ENCODE assay signal across 8 mouse cellular contexts in the genomic region with DNA sequence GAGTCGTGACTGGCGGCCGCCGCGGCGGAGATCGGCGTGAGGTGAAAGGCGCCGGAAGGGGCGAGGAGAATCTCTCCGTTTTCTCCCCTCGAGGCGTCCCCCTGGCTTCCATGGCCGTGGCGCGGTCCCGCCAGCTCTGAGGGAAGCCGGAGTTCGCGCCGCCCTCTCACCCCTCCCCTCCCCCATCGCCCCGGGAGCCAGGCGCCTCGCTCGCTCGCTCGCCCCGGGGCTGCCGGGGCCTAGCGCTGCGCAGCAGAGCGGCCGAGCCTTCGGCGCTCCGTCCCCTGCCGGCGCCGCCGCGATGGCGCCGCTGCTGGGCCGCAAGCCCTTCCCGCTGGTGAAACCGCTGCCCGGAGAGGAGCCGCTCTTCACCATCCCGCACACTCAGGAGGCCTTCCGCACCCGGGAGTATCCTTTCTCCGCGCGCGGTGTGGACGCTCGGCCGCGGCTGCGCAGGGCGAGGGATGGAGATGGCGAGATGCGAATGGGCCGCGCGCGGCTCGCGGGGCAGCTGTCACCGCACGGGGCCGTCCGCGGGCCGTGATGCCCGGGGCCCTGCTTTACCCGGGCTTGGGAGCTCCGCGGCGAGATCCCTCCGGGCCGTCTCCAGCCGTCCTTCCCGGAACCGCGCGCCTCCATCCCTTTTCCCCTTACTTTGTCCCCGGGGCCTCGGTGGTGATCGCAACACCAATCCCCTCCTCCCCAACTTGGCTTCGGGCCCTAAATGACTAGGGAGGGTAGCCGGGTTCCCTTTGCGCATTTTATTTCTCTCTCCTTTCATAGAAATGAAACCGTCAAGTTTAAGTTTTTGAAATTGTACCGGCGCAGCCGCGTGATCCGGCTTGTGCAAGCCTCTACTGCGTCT. TPM values are rescaled to one million over a fixed set of nuclear protein-coding genes. Genes with fewer than 3 reads are reported as not detected.
DNase-seq lines count a peak whose midpoint lies in the region; ATAC-seq and TF ChIP-seq lines count a peak whose summit lies in the region.

No protein-coding gene starts in this region.

- peak overlapping the region; percentile 97 for H3K4me3 ChIP-seq in G1E (ENCODE audit: low read depth, low read length)
- peak overlapping the region; percentile 100 for H3K4me3 ChIP-seq in intestine, postnatal 0 days (ENCODE audit: low read depth, low read length)
- peak overlapping the region; percentile 95 for H3K4me3 ChIP-seq in lung, embryonic 15.5 days

- H3K4me2 ChIP-seq in intestine, postnatal 0 days (replicated peaks; ENCODE audit: low read depth), result peak overlapping the region; percentile 78
- H3K4me2 ChIP-seq in lung, embryonic 15.5 days, result peak overlapping the region; percentile 66

- no peaks in the 10 kb centered on the region for H3K27me3 ChIP-seq in G1E (ENCODE audit: insufficient read depth, low read length)
- no peaks in the 10 kb centered on the region for H3K27me3 ChIP-seq in intestine, postnatal 0 days (replicated peaks; ENCODE audit: control insufficient read depth, insufficient read depth, low read length)
- H3K27me3 ChIP-seq in lung, embryonic 15.5 days, result no peaks in the 10 kb centered on the region

- WGBS in intestine, postnatal 0 days, result under 1% methylated on average over 94 of the region's 102 CpGs
- WGBS in lung, embryonic 15.5 days, result under 1% methylated on average over 94 of the region's 102 CpGs

- peaks cover 6% of the 10 kb centered on the region for H3K9me3 ChIP-seq in G1E (replicated peaks)
- no peaks in the 10 kb centered on the region for H3K9me3 ChIP-seq in intestine, postnatal 0 days (ENCODE audit: control insufficient read depth)
- H3K9me3 ChIP-seq in lung, embryonic 15.5 days, result no peaks in the 10 kb centered on the region

- no peak for ATAC-seq in G1E (ENCODE audit: extremely low read depth, insufficient number of reproducible peaks, low FRiP score, poor library complexity, severe bottlenecking)
- peak; percentile 24; the same call in 1 of the 2 replicates for ATAC-seq in granulocyte monocyte progenitor cell, adult 5-6 weeks (replicated peaks; ENCODE audit: poor library complexity, severe bottlenecking)
- peak; percentile 42 for ATAC-seq in intestine, postnatal 0 days
- ATAC-seq in lung, embryonic 15.5 days (ENCODE audit: borderline replicate concordance, extremely low read depth, low FRiP score, low TSS enrichment), result peak; percentile 75

- peak overlapping the region; percentile 94 for H3K27ac ChIP-seq in intestine, postnatal 0 days (ENCODE audit: low read depth, low read length)
- H3K27ac ChIP-seq in lung, embryonic 15.5 days, result peak overlapping the region; percentile 97

- H3K9ac ChIP-seq in intestine, postnatal 0 days (ENCODE audit: low read depth, low read length), result peak overlapping the region; percentile 94
- peak overlapping the region; percentile 99 for H3K9ac ChIP-seq in lung, embryonic 15.5 days

- H3K36me3 ChIP-seq in G1E (replicated peaks), result peaks cover 46% of the 10 kb centered on the region
- H3K36me3 ChIP-seq in intestine, postnatal 0 days (ENCODE audit: control insufficient read depth, insufficient read depth), result no peaks in the 10 kb centered on the region; the same call in none of the 2 replicates
- 0 out of 2 replicates have a peak, but pooled peaks cover 11% of the 10 kb centered on the region for H3K36me3 ChIP-seq in lung, embryonic 15.5 days

- TF ChIP-seq CTCF in G1E (IDR thresholded peaks at IDR 0.05; ENCODE audit: low read depth, low read length), result no peak
- TF ChIP-seq CTCF in intestine, postnatal 0 days (IDR thresholded peaks at IDR 0.05; ENCODE audit: low read depth), result no peak

- peaks cover 32% of the 10 kb centered on the region for H3K4me1 ChIP-seq in G1E (ENCODE audit: insufficient read depth, low read depth, low read length)
- peaks cover 6% of the 10 kb centered on the region; the same call in 1 of the 2 replicates for H3K4me1 ChIP-seq in intestine, postnatal 0 days (replicated peaks; ENCODE audit: control insufficient read depth, insufficient read depth, low read length)
- peaks cover 31% of the 10 kb centered on the region for H3K4me1 ChIP-seq in lung, embryonic 15.5 days

- DNase-seq in 416B (ENCODE audit: low read depth), result peak; percentile 39
- peak; percentile 18 for DNase-seq in G1E (ENCODE audit: low spot score)
- peak; percentile 63 to 70 for DNase-seq in cerebellum, postnatal 14 days
- peak; percentile 38 to 40 for DNase-seq in right cerebral cortex, adult 2 months (ENCODE audit: low spot score in 2 of 2)
- no peak for DNase-seq in MN1 (ENCODE audit: low spot score)

RNA-seq across cellular contexts. Expression of a gene that starts 0.5 kb away (rescaled TPM):
- 223 and 232 TPM in 2 replicates for total RNA-seq in G1E (2014; fragmentation: Nextera tagmentation)
- total RNA-seq in G1E (2017), result 159 and 187 TPM in 2 replicates
- polyA plus RNA-seq in G1E (2012), result 65.7 and 67.9 TPM in 2 replicates
- total RNA-seq in granulocyte monocyte progenitor cell, adult 5-6 weeks (2014; fragmentation: Nextera tagmentation), result 121 and 122 TPM in 2 replicates
- total RNA-seq in granulocyte monocyte progenitor cell, adult 5-6 weeks (2017), result 140 and 147 TPM in 2 replicates
- 11.0 and 12.0 TPM in 2 replicates for polyA plus RNA-seq in intestine, postnatal 0 days (2015; fragmentation: Nextera tagmentation; extraction: Ambion mirVana)
- 47.5 and 47.9 TPM in 2 replicates for polyA plus RNA-seq in lung, embryonic 15.5 days (2015; fragmentation: Nextera tagmentation; extraction: Ambion mirVana)

RNA-seq across cellular contexts. Expression of a gene that starts 19.5 kb away (rescaled TPM):
- 33.6 and 54.5 TPM in 2 replicates for total RNA-seq in G1E (2014; fragmentation: Nextera tagmentation)
- total RNA-seq in G1E (2017), result 23.5 and 27.9 TPM in 2 replicates
- polyA plus RNA-seq in G1E (2012), result 51.1 and 52.4 TPM in 2 replicates
- total RNA-seq in granulocyte monocyte progenitor cell, adult 5-6 weeks (2014; fragmentation: Nextera tagmentation), result 15.8 and 38.5 TPM in 2 replicates
- 20.7 and 36.9 TPM in 2 replicates for total RNA-seq in granulocyte monocyte progenitor cell, adult 5-6 weeks (2017)
- 65.1 and 65.7 TPM in 2 replicates for polyA plus RNA-seq in intestine, postnatal 0 days (2015; fragmentation: Nextera tagmentation; extraction: Ambion mirVana)
- polyA plus RNA-seq in lung, embryonic 15.5 days (2015; fragmentation: Nextera tagmentation; extraction: Ambion mirVana), result 48.7 and 49.2 TPM in 2 replicates

RNA-seq across cellular contexts. Expression of a gene that starts 38.1 kb away (rescaled TPM):
- 27.9 and 37.2 TPM in 2 replicates for total RNA-seq in G1E (2014; fragmentation: Nextera tagmentation)
- 21.5 and 25.1 TPM in 2 replicates for total RNA-seq in G1E (2017)
- polyA plus RNA-seq in G1E (2012), result 18.2 and 22.5 TPM in 2 replicates
- 14.7 and 19.2 TPM in 2 replicates for total RNA-seq in granulocyte monocyte progenitor cell, adult 5-6 weeks (2014; fragmentation: Nextera tagmentation)
- 19.1 and 23.0 TPM in 2 replicates for total RNA-seq in granulocyte monocyte progenitor cell, adult 5-6 weeks (2017)
- polyA plus RNA-seq in intestine, postnatal 0 days (2015; fragmentation: Nextera tagmentation; extraction: Ambion mirVana), result 17.7 and 18.0 TPM in 2 replicates
- 21.4 and 21.7 TPM in 2 replicates for polyA plus RNA-seq in lung, embryonic 15.5 days (2015; fragmentation: Nextera tagmentation; extraction: Ambion mirVana)
